Mouse (Mus musculus) heart, adult 2 months (tissue): ENCODE results near the gene Prrxl1.
A peak's percentile ranks its signal among the peaks of the same experiment; 100 is the strongest.

ENCODE experiments used
- CTCF ChIP-seq: fragments of 200-600 bp; IDR thresholded peaks from 2 replicates; pipeline ENCODE4 v1.8.1; 2022; ENCODE audit warnings: antibody characterized with exemption, mild to moderate bottlenecking, moderate library complexity
- POLR2A ChIP-seq: fragments of 200-500 bp; IDR thresholded peaks from 2 replicates; pipeline ENCODE4 v1.6.1; 2011; ENCODE audit warnings: mild to moderate bottlenecking, low read depth, low read length, control low read depth; ENCODE audit not compliant: insufficient read depth

- TF ChIP-seq CTCF (no peak), POLR2A (peak; percentile 61)
Measured at GRCm38 (mm10) chr14:32685124-32685826, 86.1 kb downstream of the Prrxl1 start, which contains the start of gene 3425401B19Rik.
